Mouse (Mus musculus) C2C12 (cell line): Measurements from ENCODE around the gene Prr12.

ENCODE experiments used
- CTCF ChIP-seq: IDR thresholded peaks from one replicate; pipeline ENCODE4 v1.5.1; 2011; ENCODE audit not compliant: control insufficient read depth, insufficient read depth, insufficient read length
- FOSL1 ChIP-seq: IDR thresholded peaks from one replicate; pipeline ENCODE4 v1.8.0; 2011; ENCODE audit warnings: mild to moderate bottlenecking, low read length; ENCODE audit not compliant: poor library complexity, insufficient read depth, severe bottlenecking

DNA sequence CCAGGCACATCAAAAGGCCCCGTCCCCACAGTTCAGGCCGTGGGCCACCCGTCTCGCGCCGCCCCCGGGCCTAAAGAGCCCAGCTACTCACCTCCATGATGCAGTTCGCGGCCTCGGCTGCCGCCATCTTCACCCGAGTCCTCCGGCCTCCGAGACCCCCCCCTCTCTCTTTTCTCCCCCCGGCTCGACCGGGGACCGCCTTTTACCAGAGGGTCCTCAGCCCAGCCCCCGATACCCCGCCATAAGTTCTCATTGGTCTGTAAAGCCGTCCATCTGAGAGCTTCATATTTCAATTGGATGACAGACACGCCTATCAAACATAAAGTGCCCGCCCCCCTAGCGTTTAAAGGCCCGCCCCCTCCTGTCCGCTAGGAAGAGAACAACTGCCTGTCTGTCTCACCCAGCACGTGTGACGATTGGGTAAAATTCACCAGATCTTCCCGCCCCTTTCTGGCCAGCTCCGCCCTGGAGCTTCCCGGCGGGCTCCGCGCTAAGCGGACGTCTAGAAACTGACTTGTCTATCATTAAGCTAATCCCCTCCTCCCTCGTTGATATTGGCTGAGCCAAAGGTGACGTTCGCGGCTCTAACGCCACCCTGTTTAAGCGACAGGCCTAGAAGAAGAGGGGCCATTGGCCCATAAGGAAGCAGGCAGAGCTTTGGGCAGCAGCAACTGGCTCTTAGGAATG, 66.3 kb downstream of the Prr12 start, which contains the start of gene Prmt1:
- TF ChIP-seq CTCF (no peak), FOSL1 (no peak)
